Mouse (Mus musculus) liver, adult (tissue): ENCODE results near the gene Ubl4b.

Experiments
- GATA4 ChIP-seq: IDR thresholded peaks from 2 replicates; pipeline ENCODE4 v1.6.1; 2014; ENCODE audit warnings: mild to moderate bottlenecking, low read length; ENCODE audit not compliant: insufficient replicate concordance

Ubl4b gene

GRCm38 (mm10) chr3:107554842-107555241 is at the start of gene Ubl4b:
TSS of gene Ubl4b (minus strand) at chr3:107555073.
- no peak for TF ChIP-seq GATA4

- TF ChIP-seq GATA4, result no peak
These were observed 45.3 kb upstream of the Ubl4b start for GRCm38 (mm10) chr3:107600127-107600526.

DNA sequence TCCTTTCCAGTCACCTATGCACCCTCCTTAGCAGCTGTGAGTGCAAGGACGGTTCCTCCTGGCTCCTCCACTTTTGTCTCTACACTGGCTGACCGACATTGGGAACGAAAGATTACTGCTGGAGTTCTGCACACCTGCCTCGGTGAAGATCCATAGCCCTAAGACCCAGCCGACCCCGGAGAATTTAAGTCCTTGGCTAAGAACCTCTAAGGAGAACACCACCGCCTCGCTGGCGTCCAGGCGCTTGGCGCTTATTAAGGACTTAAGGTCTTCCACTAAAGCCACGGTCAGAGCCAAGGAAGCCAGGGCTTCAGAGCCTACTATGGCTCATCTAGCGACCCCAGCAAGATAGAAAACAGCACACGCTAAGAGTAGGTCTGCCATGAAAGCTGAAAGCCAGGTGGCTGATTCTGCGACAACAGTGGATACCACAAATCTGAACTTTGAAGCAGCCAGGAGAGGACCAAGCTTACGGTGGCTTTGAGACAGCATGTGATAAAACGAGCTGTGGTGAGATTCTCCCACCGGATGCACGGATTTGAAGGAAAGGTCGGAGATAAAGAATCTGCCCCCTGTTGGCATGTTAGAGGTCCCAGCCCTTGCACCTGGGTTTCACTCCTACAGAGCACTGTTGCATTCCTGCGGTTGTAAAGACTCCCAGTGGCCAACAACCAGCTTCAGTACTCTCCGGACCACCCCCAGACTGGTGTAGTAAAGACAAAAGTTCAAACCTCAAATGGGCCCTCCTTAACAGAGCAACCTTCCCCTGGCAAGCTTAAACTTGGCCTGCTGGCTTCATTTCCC is 42.9 kb upstream of the Ubl4b start:
- TF ChIP-seq GATA4, result no peak

- no peak for TF ChIP-seq GATA4
These were observed 42.3 kb upstream of the Ubl4b start for GRCm38 (mm10) chr3:107597134-107597533.

- TF ChIP-seq GATA4, result no peak
These were observed 41.7 kb upstream of the Ubl4b start for GRCm38 (mm10) chr3:107596559-107596958.

- no peak for TF ChIP-seq GATA4
These were observed 41.1 kb upstream of the Ubl4b start for GRCm38 (mm10) chr3:107595938-107596461.

DNA sequence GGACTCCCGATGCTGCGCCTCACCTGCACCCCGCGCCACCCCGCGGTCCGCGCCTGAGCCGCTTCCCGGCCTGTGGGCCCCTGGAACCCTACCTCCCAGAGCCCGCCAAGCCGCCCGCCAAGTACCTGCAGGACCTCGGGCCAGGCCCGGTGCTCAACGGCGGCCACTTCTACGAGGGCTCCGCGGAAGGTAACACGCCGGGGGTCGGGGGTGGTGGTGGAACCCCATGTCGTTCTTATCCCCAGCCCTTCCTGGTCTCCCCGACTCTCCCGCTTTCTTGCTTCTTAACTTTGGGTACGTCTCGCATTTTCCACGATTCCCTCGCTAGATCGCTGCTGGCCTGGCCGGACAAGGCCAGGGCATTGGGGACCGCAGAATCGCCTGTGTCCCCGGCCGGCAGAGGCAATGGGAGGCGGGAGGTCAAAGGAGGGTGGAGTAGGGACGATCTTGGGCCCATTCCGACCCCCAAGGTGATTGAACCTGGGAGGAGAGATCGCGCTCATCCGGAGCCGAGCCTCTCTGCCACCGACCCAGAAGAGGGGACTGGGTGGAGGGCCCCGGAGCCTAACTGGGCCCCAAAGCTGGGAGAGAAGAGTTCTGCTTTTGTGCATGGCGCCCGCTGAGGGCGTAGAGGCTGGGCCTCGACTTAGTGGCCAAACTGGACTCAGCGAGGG is 40.5 kb upstream of the Ubl4b start:
- no peak for TF ChIP-seq GATA4

- no peak for TF ChIP-seq GATA4
These were observed 39.9 kb upstream of the Ubl4b start, which contains the start of gene Alx3 for GRCm38 (mm10) chr3:107594662-107595263. TSS of gene Alx3 (plus strand) at chr3:107595031.

- TF ChIP-seq GATA4, result no peak
These were observed 38.8 kb upstream of the Ubl4b start for GRCm38 (mm10) chr3:107593632-107594031.

DNA sequence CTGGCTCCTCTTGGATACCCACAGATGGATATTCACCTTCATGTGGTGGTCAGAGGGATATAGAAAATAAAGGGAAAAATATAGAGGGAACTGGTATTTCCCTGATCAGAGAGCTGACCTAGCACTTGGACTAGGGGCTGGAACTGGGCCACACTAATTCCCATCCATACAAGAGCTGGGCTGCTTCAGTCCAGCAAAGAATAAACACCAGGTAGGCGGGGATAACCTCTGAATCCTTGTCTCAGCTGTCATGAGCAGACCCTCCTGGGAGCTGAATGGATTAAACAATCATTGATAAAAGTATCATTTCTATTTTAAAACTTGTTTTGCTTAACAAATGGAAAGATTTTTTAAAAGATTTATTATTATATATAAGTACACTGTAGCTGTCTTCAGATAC is 36.7 kb upstream of the Ubl4b start:
- TF ChIP-seq GATA4, result no peak

DNA sequence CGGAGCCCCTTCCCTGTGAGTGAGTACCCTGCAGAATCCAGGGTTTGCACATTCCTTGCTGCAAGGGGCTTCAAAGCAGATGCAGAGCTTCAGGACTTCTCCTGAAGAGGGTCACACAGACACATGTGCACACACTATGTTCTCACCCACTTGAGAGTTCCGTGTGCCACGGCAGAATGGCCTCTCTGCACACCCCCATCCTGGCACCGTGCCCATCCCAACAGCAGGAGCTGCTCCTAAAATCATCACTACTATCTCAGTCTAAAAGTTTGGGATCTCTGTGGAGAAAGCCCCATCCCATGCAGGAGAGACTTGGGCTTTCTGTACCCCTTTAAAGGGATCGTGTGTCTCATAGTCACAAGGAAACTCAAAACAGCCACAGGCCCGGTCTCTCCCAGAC is 31.6 kb upstream of the Ubl4b start:
- no peak for TF ChIP-seq GATA4

GRCm38 (mm10) chr3:107583893-107584292 is 29.0 kb upstream of the Ubl4b start:
- no peak for TF ChIP-seq GATA4

DNA sequence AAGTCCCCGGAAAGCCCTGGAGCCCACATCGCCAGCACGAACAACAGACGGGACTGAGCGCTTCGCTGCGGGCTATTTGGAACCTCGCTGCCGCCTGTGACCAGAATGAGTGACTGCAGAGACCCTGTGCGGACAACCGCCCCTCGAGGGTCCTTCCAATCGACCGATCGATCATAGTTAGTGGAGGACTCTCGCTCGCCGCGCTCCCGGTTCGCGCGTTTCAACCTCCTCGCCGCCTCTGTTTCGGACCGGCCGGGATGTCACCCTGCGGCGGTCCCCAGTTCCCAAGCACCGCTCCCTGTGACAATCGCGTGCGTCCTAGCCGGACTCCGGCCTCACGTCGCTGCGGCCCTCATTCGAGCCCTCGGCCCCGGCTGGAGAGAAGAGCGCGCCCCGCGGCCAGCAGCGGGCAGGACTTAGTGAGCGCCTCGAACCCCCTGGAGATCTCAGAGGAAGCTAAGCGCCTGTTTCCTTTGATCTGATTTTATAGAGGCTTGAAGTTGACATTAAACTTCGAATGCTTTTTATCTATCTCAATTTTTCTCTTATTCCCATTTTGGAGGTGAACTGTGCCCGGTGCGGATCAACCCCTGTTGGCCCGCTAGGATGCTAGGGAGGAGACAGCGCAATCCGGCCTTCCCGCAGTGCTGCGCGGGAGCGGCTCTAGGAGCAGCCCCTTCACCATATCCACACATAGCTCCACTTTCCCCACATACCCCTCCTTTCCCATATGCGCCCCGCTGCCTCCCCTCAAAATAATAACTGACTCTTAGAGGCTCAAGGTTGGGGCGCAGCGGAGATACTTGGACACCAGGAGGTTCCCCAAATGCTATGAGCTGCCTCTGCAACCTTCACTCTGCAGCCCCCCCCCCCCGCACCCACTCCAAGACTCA is 28.2 kb upstream of the Ubl4b start:
- no peak for TF ChIP-seq GATA4

DNA sequence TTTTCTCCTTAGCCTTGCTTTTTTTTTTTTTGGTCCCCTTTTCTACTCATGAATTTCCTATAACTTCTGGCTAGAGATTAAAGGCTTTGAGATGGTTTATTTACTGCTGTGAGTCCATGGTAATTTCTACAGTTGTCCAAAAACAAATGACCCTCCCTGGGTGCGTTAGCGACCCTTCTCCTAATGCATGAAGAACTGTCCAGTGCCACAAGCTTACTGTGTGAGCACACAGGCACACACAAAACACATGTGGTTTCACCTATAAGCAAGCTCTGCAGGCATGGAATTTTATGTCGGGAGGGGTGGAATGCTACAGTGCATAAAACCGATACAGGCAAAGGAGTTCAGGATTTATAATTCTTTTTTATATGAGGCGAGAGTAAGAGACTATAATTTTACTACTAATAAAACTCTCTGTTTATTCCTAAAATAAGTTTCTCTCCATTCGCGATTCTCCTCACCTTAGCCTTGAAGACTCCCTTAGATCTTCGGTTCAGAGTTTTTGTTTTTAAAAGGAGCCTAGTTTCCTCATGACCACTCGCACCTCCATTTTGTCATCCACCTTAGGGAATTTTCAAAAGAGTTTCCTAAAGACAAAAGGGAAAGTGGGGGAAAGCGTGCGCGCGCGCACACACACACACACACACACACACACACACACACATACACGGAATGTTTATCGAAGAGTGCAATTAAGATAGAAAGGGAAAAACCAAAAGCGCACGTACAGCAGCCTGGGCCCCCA is 27.4 kb upstream of the Ubl4b start:
- TF ChIP-seq GATA4, result no peak
